Mouse (Mus musculus): ENCODE data around the gene Adgrl3.

Adgrl3 gene

DNA sequence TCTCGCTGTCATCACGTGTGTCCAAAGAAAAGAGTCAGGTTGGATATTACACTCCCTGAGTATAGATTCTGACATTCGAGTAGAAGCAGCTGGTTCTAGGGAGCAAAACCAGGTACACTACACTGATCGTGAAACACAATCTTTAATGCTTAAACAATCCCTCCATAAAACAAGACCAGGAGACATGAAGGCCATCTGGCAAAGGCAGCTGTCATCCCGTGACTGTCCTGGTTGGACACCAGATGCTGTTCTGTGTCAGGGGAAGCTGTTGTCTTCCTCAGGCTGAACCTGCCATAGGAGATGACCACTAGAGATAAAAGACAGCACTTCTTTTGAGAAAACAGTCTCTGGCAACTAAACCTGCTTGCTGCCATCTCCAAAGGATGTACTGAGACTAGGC is 228.8 kb downstream of the Adgrl3 start:
- DNase-seq (ENCODE audit: low spot score in 2 of 2): no peak

DNA sequence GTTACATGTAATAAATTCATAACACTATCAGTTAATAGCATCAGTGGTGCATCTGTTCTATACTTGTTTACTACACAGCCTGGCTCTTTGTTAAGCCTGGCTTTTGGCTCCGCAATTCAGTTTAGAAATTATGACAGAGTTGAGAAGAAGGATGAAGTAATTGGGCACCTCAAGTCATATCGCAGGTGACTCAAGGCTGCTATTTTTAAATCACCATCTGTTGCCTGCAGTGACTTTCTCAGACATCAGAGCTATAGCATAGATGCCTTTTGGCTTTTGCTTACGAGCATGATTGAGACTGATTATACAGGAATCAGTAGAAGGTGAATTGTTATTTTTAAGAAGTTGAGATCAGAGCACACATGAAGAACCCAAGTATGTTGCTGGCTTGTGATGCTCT is 236.2 kb downstream of the Adgrl3 start:
- no peak for DNase-seq (ENCODE audit: low spot score in 2 of 2)

DNA sequence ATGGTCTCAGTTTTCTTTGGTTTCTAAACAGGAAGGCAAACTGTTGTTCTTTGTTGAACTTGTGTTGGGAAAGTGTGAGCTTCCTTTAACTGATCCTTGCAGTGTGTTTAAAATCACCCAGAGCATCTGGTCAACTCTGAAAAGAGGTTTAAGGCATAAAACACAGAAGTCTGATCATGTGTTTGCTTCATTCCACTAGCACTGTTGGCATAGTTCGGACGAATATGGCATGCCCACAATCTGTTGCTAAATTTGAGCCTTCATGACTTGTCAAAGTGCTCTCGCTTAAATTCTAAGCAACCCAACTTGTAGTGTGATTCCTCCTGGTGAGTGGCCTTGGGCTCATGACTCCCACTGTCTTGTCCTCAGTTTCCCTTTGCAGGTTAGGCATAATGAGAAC is 249.8 kb downstream of the Adgrl3 start:
- no peak for DNase-seq (ENCODE audit: low spot score in 2 of 2)

DNA sequence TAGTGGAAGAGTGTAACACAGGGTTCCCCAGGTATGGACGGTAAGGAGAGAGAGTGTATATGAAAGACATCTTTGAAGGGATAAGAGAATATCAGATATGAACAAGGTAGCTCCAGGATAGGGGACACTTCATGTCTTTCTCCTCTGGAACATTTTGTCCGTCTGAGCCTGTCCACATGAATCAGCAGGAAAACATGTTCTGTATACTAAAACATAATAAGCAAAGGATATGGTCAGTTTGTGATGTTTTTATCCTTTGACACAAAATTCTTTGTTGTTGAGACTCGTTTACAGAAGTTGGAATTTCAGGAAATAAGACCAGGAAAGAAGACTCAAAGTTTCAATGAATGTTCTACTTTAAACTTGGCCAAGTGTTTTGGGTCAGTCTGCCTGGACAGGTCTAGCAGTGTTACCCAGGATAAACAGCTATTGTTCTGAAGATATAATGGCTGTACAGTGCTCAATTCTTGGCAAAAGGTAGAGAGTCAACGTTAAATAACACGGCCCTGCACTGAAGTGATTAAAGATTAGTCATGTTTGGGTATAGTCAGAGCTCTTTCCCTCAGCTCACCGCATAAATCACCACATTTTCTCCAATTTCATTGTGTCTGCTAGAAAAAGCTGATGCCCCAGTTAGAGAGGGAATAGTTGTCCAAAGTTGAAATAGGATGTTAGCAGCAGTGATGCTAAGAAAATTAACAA is 255.6 kb downstream of the Adgrl3 start:
- DNase-seq (ENCODE audit: low spot score in 2 of 2): no peak

- no peak for DNase-seq (ENCODE audit: low spot score in 2 of 2)
Measured at GRCm38 (mm10) chr5:81279246-81279645, 259.3 kb downstream of the Adgrl3 start.

- no peak for DNase-seq (ENCODE audit: low spot score in 2 of 2)
Measured at GRCm38 (mm10) chr5:81285643-81286042, 265.7 kb downstream of the Adgrl3 start.

- DNase-seq (ENCODE audit: low spot score in 2 of 2): no peak
Measured at GRCm38 (mm10) chr5:81301874-81302273, 281.9 kb downstream of the Adgrl3 start.

DNA sequence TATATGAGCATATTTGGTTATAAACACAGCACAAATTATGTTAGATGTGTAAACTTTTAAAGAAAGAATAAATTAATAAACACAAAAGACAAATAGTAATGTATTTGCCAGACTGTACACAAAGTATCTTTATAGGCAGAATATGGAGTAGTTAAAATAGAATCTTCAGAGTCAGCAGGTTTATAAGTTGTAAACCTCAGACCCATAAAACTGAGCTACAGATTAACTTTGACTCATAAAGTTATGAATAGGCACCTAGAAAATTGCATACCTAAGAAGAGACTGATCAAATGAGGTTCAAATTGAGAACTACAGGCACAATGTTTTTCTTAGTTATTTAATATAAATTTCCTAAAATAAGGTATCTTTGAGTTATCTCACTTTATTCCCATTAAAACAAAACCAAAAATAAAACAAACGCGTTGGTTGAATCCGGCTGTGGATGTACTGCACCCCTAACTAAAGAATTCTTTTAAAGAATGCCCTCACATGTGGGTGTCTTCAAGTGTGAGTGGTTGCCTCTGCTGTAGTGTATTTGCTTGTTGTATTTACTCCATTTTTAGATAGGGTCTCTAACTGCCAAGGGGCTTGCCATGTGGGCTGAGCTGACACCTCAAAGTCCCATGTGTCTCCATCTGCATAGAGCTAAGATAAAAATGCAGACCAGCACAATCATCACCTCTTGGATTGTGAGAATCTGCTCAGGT is 297.6 kb downstream of the Adgrl3 start:
- no peak for DNase-seq (ENCODE audit: low spot score in 2 of 2)

GRCm38 (mm10) chr5:81321276-81321934 is 301.5 kb downstream of the Adgrl3 start:
- no peak for DNase-seq (ENCODE audit: low spot score in 2 of 2)

DNA sequence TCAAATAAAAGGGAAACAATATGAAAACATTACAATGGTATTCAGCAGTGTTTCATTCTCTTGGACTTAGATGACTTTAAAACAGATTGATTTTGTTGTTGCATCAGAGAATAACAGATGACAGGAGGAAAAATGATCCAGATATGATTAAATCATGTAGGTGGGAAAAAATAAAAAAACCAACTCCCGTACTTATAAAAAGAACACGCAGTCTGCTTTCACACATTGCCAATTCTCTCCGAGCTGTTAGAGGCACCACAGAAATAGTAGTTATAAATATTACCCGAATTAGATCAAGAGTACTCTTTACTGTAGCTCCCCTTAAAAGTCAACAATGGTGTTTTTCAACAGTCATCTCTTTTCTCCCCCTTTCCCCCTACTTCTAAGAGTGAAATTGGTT is 302.1 kb downstream of the Adgrl3 start:
- no peak for DNase-seq (ENCODE audit: low spot score in 2 of 2)

DNA sequence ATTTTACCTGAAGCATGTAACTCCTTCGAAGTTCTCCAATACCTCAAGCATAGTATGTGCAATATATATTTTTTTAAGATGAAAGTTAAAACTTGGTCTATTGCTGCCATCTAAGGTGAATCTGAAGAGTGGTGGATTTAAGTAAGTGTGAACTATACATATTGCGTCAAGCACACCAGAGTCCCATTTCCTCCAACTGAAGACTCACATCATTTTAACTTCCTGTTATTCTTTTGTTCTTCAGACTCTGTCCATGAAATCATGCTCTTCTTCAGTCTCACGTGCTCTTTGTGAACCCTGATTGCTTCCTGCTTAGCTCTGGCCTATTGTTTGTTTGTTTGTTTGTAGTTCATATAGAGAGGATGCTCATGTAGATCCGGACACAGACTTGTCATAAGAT is 307.0 kb downstream of the Adgrl3 start:
- DNase-seq (ENCODE audit: low spot score in 2 of 2): no peak

DNA sequence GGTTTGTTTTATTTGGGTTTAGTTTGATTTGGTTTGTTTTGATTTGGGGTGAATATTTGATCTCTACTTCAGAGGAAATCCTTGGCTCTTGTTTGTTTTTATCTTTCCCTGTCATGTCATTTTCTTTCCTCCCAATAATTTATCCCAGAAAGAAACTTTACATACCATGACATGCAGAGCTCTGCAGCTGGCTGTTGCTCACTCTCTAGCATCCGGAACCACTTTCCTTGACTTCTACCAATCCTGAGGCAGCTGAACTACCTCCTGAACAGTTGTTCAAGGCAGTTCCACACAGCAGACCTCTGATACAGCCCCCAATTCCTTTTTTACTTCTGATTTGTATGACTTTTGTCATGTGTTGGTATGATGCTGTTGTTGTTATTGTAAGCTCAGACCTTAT is 307.5 kb downstream of the Adgrl3 start:
- DNase-seq (ENCODE audit: low spot score in 2 of 2): no peak

DNA sequence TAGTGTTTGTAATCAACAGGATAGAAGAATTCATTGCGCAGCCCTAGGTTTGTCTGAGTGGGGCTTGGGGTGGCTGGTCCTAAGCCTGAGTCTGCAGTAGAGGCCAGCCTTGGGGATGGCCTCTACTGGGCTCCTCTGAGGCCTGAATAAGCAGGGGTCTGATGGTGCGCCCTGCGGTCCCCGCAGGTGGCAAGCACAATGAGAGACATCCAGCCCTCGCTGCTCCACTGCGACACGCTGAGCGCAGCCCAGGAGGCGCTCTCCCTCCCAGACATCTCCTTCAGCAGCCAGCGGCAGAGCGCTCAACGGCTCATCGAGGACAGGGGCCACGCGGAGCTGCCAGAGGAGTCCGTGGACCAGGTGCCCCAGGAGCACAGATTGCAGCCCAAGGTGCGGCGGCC is 309.6 kb downstream of the Adgrl3 start:
- no peak for DNase-seq (ENCODE audit: low spot score in 2 of 2)

DNA sequence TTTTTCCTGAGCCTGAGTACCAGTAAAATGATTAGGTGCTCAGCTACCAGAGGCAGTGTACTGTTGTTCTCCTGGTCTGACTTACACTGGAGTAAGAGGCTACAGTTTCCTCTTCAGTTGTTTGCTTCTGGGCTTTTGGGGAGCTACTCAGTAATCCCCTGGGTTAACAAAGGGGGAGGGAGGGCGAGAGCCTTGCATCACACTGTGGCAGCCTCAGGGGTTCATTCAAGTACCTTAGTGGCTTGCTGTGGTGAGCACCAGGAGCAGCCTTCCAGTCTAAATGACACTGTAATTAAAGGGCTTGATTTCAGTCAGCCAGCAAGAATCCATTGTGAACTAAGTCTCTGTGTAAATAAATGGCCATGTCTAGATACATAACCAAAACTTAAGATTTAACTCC is 324.4 kb downstream of the Adgrl3 start:
- no peak for DNase-seq (ENCODE audit: low spot score in 2 of 2)

DNA sequence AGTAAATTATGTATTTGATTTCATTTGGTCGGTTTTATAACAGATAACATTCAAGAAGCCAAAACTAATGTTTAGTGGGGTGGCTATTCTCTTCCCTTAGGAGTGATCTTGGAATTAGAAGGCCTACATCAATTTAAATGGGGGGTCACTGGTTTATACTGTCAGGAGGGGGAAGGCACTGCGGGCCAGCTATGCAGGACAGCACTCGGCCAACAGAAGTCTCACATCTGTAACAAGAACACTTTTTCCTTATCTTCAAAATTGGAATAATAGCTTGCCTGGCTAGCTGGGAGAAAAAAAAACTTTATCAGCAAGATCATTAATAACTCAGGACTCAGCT is 325.1 kb downstream of the Adgrl3 start:
- no peak for DNase-seq (ENCODE audit: low spot score in 2 of 2)

DNA sequence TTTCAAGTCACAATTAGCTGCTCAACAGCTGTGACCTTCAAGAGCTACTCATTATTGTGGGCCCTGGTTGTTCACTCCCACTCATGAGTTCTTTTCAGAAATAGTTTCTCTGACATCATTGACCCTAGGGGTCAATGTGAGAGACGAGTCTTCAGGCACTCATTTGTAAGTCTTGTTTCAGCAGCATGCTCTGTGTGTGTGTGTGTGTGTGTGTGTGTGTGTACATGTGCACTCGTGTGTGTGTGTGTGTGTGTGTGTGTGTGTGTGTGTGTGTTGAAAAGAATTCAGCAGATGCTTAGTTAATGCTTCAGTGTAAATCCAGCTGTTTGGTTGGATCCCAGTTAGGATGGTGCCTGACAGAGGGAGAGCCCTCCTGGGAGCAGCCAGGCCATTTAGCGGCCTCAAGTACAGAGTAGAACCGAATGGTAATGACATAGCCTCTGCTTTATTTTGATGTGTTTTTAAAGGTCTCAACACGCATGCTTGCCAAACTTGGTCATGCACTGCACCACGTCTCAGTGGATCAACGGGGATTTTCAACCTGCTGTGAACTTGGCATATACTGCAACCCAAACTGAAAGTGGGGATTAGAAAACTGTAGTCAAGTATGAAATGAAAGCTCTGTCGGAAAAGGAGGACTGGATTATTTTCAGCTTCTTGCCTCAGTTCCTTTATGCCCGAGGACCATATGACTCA is 325.6 kb downstream of the Adgrl3 start:
- no peak for DNase-seq (ENCODE audit: low spot score in 2 of 2)

GRCm38 (mm10) chr5:81347571-81347970 is 327.6 kb downstream of the Adgrl3 start:
- DNase-seq (ENCODE audit: low spot score in 2 of 2): no peak

DNA sequence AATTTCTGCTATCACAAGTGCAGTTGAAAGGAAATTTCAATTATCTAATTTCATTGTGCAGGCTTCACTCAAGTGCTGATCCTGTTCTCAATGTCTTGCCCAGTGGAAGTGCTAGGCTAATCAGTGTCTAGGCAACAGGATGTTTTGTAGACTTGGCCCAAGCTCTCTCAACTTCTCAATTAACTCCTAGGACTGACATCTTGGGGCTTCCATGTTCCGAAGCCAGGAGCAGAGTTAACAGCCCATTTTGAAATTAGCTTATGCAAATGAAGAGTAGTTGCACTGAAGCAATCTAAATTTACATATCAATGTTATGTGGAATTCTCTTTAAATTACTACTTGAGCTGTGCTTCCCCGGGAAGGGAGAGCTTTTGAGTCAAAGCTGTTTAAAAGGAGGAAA is 339.6 kb downstream of the Adgrl3 start:
- no peak for DNase-seq (ENCODE audit: low spot score in 2 of 2)

DNA sequence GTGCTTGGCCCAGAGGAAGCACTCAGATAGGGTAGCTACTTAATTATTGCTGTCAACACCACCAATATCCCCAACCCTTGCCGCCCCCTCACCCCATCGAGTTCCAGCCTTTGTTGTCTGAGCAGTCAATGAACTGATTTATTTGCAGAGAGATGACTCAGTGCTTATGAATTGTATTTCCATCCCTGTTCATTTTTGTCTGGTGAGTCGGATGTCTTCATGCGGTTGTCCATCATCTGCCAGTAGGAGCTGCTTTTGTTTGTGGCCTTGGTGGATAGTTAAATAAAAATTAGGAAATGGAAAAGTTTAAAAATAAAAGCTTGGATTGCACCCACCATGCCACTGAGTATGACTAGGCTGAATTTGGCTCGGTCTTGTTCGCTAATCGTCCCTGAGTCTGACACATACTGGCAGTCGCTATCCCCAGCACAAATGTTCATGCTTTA is 344.3 kb downstream of the Adgrl3 start:
- DNase-seq (ENCODE audit: low spot score in 2 of 2): no peak

- DNase-seq (ENCODE audit: low spot score in 2 of 2): no peak
Measured at GRCm38 (mm10) chr5:81365250-81365649, 345.3 kb downstream of the Adgrl3 start.

GRCm38 (mm10) chr5:81370126-81370850 is 350.4 kb downstream of the Adgrl3 start:
- no peak for DNase-seq (ENCODE audit: low spot score in 2 of 2)

DNA sequence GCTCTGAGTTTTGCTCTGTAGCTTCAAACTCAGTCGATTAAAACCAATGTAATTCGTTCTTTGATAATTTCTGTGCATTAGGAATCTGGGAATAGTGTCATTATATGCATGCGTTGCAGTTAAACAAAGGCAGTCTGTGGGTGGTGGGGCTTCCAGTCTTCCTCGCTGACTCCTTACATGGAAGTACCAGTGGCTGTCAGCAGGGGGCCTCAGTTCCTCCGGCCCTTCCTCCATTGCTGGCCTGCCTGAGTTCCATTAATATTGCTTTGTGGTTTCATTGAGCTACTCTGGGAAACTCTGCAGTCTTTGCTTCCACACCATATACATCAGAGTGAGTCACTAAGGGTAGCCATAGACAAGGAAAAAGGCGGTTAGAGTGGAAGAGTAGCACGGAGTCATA is 356.1 kb downstream of the Adgrl3 start:
- no peak for DNase-seq (ENCODE audit: low spot score in 2 of 2)
